Mouse (Mus musculus) layer of hippocampus, adult 9-10 months (tissue): ENCODE data around the gene Hsd17b12.

ENCODE experiments used
- DNase-seq: peaks from one replicate; pipeline ENCODE4 v3.0.0; 2022; ENCODE audit warnings: low spot score

Hsd17b12 gene

DNA sequence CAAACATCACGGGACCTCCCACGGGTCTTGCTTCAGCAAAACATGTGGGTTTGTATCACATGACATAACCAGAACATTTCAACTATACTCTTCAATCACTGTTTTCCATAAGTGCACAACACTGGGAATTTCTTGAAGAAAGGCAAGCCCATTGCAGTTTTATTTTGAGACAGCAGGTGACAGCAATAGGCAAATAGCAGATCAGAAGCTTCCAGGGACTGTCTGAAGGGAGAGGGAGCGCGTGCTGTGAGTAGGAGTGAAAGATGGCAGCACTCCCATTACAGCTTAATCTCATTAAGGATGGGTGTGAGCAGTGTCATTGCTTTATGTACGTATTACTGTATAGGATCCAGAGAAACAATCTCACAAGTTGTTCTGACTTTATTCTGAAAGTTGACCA, 88.3 kb downstream of the Hsd17b12 start:
- DNase-seq = no peak

DNA sequence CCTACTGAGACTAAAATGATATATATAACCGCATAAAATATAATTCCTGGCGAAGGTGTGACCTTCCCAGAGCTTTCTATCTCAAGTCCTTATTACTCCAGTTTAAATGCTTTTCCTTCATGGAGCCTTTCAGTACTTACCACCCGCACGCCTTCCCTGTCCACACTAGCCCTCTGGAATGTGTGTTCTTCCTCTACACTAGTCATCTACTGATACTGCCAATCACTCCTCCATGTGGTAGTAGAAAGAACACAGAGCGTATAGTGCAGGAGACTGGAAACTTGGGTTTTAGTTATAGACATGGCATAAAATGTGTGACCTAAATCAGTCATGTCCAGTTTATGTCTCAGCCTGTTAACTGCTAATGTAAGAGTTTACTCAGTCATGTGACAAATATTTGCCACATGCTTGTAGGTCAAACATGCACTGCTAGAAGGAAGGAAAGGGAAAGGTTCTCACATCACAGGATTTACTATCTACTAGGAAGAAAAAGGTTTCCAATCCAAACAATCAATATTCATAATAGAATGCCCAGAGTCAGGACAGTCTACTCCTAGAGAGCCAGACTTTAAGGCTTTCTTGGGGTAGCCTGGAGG, 91.1 kb downstream of the Hsd17b12 start:
- no peak for DNase-seq

DNA sequence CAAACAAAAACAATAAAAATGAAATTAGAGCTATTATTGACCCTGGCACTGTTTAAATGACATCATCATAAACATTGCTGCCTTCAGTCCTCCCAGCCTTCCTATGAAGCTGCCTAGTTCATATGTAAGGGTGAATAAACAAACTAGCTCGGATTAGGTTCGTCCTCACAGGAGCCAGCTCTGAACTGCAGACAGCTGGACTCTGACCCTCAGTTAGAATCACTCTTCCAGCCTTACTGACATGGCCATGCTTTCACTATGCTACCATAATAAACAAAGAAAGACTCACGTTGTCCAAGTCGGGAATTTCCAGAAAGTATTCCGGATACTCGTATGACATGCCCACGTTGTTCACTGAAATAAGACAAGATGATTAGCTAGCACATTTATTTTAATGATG, 91.6 kb downstream of the Hsd17b12 start:
- DNase-seq = no peak

DNA sequence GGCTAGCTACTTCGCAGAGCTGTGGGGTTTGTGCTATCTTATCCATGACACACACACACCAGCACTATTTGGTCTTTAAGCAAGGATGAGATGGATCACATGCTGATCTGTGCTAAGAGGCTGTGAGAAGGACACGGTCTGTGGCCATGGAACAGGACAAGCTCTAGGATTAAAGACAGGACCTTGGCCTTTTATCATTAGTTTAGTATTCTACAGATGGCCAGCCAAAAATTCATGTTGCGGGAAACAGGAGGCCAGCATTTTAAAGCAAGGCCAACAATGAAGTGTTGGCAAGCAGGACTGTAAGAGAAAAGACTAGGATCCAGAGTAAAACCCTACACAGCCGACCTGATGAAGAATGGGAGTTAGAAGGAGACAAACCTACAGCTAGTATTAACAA, 95.0 kb downstream of the Hsd17b12 start:
- DNase-seq = no peak

DNA sequence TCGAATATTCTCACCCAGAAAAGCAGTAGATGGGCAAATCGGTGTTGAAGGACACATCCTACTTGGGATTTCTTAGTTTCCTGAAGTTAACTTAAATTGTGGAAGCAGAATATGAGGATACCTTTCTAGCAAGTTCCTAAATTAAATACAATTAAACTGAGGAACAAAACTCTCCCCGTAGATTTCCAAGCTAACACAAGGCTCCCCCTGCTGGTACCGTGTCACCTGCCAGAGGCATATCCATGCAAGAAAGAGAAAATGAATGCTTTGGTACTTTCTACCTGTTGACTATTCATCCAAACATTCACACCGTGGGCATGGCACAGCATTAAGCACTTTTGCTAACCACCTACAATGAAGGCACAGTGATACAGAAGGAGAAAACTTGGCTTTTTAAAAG, 98.3 kb downstream of the Hsd17b12 start:
- DNase-seq = no peak

DNA sequence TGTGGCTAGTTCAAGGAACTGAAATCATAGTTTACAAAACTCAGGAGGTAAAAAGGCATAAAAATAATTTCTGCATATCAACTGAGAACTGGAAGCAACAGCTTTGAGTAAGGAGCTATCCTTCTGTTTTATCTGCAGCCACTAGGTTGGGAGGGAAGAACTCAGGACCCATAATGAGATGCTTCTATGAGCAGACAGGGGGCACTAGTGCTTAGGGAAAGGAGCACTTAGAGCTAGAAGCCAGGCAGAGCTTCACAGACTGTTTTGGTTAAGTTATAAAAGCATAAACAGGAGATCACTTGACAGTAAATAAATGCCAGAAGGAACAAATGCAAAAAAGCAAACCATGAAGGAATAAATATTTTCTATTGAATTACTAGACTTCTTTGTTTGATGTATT, 103.0 kb downstream of the Hsd17b12 start:
- DNase-seq = peak; percentile 43

DNA sequence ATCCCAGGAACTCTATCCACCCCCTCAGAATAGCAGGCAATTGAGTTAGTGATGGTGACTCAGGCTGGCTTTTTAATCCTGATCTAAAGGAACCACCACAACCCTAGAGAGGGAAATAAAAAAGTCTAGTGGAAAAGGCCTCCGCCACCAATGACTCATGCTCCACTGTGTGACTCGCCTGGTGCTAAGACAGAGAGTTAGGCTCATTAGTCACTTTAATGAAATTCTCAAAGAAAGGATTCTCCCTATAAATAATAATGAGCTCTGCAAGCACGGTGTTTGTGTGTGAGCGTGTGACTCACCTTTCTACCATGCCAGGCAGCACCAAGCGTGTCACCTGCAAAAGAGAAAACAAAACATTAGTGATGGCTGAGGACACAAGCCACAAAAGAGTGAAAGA, 105.8 kb downstream of the Hsd17b12 start:
- no peak for DNase-seq

DNA sequence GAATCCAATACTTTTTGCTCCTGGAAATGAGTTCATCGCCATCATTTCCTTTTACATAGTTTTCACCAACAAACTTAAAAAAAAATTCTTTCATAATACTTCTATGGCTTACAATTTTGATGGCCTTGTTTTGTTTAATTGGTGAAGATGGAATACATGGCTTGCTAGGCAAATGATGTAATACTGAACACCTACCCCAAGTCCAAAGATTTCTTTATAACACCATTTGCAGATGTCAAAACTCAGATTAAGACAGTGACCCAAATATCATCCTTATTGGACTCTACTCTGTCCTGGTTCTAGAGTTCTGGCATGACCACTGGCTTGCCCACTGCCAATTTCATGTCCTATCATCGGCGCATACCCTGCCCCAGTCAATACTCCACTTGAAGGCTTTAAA, 106.9 kb downstream of the Hsd17b12 start:
- DNase-seq = no peak

DNA sequence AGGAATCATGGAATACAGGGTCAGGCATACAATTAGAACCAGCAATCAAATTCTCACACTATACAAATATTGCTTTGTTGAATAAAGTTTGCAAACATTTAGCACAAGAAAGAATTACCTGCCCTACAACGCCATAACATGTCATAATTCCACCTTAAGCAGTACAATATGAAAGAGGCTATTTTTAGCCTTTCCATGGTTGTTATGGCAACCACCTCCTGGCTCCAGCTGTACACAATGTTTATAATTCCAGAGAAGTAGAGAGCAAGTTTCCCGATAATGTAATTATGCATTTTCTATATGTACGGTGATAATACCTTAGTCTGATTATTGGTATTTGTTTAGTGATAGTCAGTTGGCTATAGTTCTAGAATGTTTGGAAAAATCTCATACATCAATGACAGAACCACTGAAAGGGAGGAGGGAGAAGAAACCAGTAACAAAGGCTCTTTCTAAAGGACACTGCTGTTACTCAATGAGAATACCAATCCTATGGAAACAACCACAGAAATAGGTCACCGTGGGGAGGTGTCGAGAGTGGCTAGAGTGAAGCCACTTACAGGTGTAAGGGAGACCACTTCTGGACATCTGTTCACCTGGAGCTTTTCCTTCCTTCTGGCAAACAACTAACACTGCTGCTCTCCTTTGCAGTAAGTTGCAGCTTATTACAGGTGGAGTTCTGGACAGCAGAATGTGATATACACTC, 108.1 kb downstream of the Hsd17b12 start:
- no peak for DNase-seq

DNA sequence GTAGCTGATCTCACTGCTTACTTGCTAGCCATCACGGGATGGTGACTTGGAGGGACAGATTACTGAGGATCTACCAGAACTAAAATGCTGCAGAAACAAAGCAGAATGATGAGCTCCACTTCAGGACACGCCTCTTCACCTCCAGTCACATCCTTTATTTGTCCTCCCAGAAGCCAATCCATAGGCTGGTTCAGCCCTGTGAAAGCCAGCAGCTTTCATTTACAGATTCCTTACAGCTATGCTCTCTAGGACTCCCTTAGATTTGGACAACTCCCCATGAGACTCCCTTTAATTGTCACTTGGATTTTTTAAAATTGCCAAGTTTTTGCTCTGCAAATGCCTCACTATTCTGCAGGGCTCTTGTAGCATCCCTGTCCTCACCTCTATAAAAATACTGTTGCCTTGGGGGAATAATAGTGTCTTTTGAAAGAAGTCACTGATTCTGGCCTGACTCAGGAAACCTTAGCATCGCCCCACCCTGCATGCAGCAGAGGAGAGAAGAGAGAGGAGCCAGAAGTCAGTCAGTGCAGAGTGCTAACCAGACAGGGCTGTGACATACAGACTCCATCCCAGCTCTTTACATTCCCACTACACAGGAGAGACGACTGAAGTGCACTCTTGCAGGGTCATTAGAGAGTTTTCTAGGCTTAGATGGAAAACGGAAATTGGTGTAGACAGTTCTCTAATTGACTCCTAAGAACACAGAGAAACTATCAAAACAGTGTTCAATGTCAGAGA, 108.9 kb downstream of the Hsd17b12 start:
- no peak for DNase-seq

DNA sequence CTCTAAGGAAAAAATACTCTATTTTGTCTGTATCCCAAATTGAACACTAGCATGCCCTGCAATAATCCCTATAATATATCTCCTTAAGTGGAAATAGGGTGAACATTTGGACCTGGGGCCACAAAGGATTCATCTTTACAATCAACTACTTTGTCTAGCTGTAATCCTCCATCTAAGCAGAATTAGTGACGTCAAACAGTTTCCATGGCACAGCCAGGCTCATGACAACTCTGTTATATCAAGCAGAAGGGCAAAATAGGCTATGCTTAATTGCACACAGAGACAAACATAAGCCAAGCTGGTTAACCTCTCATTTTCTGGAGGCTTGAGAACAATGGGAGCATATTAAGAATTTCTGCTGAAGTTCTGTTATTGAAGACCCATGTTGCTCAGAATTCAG, 109.5 kb downstream of the Hsd17b12 start:
- DNase-seq = no peak

DNA sequence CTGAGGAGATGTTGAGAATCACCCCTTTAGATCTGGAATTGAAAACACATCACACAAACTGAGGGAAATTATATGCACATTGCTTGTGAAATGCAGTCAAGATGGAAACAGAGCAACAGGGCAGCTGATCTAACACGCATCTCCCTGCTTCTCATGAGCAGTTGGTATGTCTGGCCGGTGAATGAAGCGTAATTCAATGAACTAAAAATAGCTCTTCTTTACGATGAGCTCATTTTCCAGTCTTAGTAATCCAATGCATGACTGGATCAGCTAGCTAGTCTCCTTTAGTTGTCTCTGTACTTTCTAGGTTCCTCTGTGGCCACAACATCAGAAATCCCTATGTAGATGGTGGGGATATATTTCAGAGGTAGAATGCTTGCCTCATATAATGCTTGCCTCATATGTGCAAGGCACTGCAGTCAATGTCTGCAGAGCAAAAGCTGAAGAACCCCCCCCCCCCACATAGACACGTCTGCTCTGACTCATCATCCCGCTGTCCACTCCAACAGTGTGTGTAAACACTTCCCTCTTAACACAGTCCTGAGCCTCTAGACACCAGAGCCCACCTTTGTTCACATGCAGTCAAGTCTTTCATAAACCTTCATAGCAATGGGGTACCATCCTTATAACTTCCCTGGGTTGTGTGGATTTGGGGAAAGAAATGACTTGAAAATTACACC, 112.2 kb downstream of the Hsd17b12 start:
- no peak for DNase-seq

DNA sequence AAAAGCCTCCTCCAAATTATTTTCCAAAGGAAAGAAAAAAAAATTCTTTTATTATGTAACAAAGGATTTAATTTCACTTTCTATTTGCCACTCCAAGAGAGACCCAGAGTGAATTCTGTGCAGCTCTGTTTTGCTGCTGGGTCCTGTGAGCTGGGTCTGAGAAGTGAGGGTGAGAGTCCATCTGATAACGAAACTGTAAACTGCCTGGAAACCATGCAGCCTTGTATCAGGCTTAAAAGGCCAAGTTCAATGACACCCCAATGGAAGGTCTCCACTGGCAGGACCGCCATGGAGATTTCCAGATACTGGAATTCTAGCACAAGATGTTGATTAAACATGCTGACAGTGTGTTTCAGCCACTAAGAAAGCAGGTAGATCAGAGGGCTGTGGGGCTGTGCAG, 113.6 kb downstream of the Hsd17b12 start:
- no peak for DNase-seq

DNA sequence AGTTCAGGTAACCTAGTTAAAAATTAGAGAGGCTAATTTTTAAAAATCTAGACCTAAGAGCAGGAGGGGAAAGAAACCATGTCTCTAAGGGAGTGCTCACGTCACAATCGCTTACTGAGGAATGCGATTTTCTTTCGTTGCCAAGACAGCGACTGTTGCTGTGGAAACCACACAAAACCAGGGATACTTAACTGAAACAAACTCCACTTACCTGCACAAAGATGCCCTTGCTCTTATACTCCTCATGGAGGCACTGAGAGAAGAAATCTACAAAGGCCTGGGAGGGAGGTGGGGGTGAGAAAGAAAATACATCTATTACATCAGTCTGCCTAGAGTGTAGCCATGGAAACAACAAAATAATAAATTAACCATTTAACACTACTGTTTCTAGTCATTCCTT, 114.1 kb downstream of the Hsd17b12 start:
- DNase-seq = no peak

DNA sequence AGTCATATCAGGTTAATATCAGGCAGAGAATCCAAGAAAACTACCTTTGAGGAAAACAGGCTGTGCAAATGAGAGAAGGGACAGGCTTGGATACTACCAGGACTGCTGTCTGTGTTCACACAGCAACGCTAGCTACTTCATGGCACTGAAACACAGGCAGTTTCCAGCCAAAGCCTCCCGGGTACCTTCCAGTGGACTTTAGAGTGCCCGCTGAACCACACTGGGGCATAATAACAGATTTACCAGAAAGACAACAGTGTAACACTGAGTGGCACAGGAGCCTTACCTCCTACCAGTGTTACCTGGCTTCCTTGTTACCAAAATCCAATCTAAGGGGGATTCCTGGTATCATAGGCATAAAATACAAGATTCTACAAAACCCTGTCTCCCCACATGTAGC, 115.3 kb downstream of the Hsd17b12 start:
- DNase-seq = no peak

DNA sequence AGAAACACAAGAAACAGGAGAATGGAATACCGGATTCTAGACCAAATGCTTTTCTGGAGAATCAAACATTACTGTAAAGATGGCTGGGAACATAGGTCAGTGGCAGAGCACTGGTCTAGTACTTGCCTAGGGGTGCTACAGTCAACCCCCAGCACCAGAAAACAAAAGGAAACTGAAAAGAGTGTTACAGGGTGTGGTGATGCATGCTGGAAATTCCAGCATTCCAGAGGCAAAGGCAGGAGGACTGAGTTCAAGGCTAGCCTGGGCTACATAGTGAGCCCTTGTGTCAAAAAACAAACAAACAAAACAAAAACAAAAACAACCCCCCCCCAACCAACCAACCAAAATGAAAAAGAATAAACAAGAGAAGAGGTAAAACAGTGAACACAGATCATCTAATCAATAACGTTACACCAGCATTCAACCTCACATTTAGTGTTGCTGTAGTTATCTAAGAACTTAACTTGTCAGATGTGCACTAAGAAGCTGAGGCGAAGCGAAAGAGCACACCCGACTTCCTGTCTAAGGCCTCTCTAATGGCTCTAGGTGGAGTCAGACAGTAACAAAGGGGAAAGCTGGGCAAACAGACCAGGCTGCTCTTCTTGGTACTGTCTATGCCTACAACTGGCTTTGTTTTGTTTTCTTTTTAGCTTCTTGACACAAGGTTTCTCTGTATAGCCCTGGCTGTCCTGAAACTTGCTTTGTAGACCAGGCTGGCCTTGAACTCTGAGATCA, 117.2 kb downstream of the Hsd17b12 start:
- DNase-seq = no peak

DNA sequence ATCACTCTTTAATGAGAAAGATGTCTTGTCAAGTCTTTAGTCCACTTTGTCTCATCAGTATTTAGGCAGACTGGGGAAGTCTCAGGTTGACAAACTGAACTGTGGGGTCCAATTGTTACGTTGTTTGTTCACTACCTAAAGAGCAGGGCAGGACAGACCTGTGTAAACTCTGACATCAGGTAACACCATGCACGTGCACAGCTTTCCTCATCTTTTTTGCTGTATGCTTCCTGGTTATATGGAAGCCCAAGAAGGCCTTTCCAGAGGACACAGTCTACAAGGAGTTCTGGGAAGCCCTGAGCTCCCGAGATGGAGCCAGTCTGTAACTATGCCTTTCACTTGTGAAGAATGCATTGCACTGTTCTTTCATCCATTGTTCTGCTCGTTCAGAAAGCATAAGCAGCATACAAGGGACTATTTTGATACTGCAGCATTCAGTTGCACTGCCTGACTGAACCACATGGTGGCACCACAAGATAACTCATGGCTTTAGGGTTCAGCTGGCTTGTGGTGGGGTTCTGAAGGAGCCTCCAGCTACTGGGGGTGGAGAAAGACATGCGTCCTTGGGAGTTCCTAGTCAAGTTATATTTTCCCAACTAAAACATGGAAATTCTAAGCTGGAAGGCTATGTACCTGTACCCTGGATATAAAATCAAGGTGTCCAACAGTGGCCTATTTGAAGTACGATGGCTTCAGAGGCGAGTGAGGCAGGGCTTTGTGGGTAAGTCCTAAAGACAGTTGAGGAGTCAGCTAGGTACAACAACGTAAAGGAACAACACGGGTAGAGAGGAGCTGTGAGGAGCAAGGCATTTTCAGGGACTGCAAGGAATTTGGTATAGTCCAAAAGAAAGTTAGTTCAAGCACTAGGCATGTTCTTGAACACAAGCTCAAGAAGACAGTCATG, 122.1 kb downstream of the Hsd17b12 start:
- DNase-seq = peak; percentile 96

DNA sequence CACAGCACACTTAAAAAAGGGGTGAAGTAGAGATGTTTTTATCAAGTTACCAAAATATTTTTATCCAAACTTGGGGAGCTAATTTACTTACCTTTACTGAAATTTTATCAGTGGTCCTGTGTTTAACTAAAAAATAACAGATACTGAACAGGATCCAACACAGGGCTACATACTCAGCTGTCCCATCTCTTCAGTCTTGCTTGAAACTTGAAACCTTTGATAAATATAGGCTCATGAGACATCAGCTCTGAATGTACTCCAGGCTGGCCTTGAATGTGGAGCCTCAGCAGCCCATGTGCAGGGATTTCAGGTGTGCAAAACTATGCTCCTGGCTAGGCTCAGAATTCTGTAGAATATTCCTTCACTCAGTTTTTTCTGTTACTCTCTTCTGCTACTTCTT, 127.2 kb downstream of the Hsd17b12 start:
- DNase-seq = no peak

DNA sequence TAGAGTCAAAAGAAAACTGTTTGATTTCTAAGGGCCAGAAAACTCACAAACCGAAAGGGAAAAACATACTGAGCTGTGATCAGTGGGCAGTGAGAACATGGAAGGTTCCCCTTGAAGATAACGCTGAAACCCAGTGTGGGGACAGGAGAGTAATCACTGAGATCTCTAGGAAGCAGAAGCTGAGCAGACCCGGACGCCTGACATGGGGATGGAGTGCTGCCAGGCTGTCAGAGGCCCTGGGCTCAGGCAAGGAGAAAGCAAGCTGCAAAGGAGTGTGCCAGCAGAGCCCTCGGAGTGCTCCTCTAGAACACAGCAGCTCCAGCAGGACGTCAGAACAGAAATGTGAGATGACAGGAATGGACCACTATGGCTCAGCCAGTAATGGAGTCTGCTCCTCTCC, 133.1 kb downstream of the Hsd17b12 start:
- DNase-seq = no peak

DNA sequence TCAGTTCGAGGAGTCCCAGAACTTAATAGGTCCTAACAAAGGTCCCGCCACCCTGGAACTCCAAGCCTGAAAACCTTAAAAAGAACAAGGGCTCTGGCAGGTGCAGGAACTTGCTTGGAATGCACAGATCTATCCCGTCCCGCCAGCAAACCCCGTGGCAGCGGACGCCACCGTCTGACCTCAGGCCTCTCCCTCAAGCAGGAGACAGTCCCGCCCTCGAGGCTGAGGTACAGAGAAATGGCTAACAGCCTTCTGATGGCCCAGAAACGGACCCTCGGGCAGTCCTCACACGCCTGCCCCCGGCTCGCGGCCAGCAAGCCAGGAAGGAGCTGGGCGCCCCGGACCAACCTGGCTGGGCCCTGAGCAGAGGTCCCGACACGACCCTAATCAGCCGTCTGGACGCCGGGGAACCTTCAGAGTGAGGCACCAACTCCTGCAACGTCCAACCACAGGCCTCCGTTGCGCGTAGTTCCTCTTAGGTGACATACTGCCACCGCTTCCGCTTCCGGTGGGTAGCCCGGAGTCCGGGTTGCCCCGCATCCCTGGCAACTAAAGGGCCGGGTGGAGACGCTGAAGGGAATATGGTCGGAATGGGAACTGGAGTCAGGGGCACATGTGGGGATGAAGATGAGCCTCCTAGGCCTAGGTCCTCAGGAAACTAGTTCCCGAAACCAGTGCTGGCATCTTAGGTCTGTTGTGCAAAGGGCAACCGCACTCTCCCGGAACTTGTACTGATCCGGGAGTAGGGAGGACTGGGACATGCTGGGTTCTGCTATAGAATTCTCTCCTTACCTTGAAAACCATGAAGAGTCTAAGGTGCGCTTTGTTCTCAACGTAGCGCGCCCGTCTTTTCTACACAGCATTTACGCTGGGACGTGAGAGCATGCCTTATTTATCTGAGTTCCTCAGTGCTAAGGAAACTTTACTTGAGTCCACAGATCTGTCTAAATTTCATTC, 147.2 kb downstream of the Hsd17b12 start, which contains the start of gene Alkbh3:
Gene Alkbh3 (minus strand): TSS at position 473 of the 957 bp plus-strand sequence.
- DNase-seq = peak; percentile 83
